Mouse (Mus musculus): Measurements from ENCODE around the gene Dhx33.

The Dhx33 gene

GRCm38 (mm10) chr11:71004316-71004773, at the start of gene Dhx33:
TSS of gene Dhx33 (minus strand) at chr11:71004437.
- peak; percentile 96 to 99 for DNase-seq

- no peak for DNase-seq
Observed at GRCm38 (mm10) chr11:71052554-71052953, 48.3 kb upstream of the Dhx33 start.

GRCm38 (mm10) chr11:71039526-71040298, 35.5 kb upstream of the Dhx33 start:
- no peak for DNase-seq

- DNase-seq, result peak in 1 of 2 experiments; percentile 35
Observed at GRCm38 (mm10) chr11:71033163-71033761, 29.0 kb upstream of the Dhx33 start, which contains the start of gene 6330403K07Rik. TSS of gene 6330403K07Rik (minus strand) at chr11:71033513.

- DNase-seq, result no peak
Observed at GRCm38 (mm10) chr11:71032491-71033162, 28.4 kb upstream of the Dhx33 start.

GRCm38 (mm10) chr11:71032070-71032469, 27.8 kb upstream of the Dhx33 start:
- DNase-seq, result no peak

GRCm38 (mm10) chr11:71029403-71030118, 25.3 kb upstream of the Dhx33 start:
- DNase-seq, result no peak

- no peak for DNase-seq
Observed at GRCm38 (mm10) chr11:71028280-71028679, 24.0 kb upstream of the Dhx33 start.

GRCm38 (mm10) chr11:71019201-71020068, 15.2 kb upstream of the Dhx33 start, which contains the start of the genes Mis12 and Derl2:
TSS of gene Mis12 (plus strand) at chr11:71019611.
TSS of gene Derl2 (minus strand) at chr11:71019841.
- peak; percentile 97 to 100 for DNase-seq

- DNase-seq, result no peak
Observed at GRCm38 (mm10) chr11:71018416-71019200, 14.4 kb upstream of the Dhx33 start.

GRCm38 (mm10) chr11:71017051-71017450, 12.8 kb upstream of the Dhx33 start:
- no peak for DNase-seq

GRCm38 (mm10) chr11:71012743-71013142, 8.5 kb upstream of the Dhx33 start:
- DNase-seq, result no peak

GRCm38 (mm10) chr11:71008321-71008720, 4.1 kb upstream of the Dhx33 start:
- no peak for DNase-seq

GRCm38 (mm10) chr11:71007831-71008230, 3.6 kb upstream of the Dhx33 start:
- no peak for DNase-seq

- DNase-seq, result no peak
Observed at GRCm38 (mm10) chr11:71007026-71007425, 2.8 kb upstream of the Dhx33 start.

- DNase-seq, result no peak
Observed at GRCm38 (mm10) chr11:71005046-71005445, 809 bp upstream of the Dhx33 start.

GRCm38 (mm10) chr11:71003611-71004315, 474 bp downstream of the Dhx33 start:
- peak in 1 of 2 experiments; percentile 63 for DNase-seq

- no peak for DNase-seq
Observed at GRCm38 (mm10) chr11:71001167-71001566, 3.1 kb downstream of the Dhx33 start.

- peak; percentile 96 for DNase-seq
Observed at GRCm38 (mm10) chr11:70982557-70983228, 21.5 kb downstream of the Dhx33 start, which contains the start of gene C1qbp. TSS of gene C1qbp (minus strand) at chr11:70983026.
